Mouse (Mus musculus): ENCODE results near the gene Eef2. TPM values are rescaled to one million over a fixed set of nuclear protein-coding genes. Genes with fewer than 3 reads are reported as not detected.
"Not testable (repeated sequence)": the region's sequence is repeated elsewhere in the genome, so short reads cannot be mapped to it uniquely, and the experiment has no call there.

Eef2 gene
- polyA plus RNA-seq, 1 experiment from 2014 or later = 652 TPM

GRCm38 (mm10) chr10:81201807-81202758 lies 25.7 kb downstream of the Eef2 start, which contains the start of gene Nmrk2:
Gene Nmrk2 (minus strand): TSS chr10:81202051.
- ATAC-seq = no peak
- no peaks in the 10 kb centered on the region for H3K4me1 ChIP-seq (replicated peaks; ENCODE audit: control insufficient read depth, insufficient read depth, low read length)
- peaks cover 9% of the 10 kb centered on the region for H3K36me3 ChIP-seq (ENCODE audit: control insufficient read depth, insufficient read depth)
- no peaks in the 10 kb centered on the region for H3K9me3 ChIP-seq (ENCODE audit: control insufficient read depth, low read length)
- no peak within 1 kb of the TSS for H3K9ac ChIP-seq (replicated peaks; ENCODE audit: low read depth, low read length)
- H3K4me2 ChIP-seq (ENCODE audit: low read length) = no peak within 1 kb of the TSS
- H3K4me3 ChIP-seq (replicated peaks; ENCODE audit: low read length) = no peak within 1 kb of the TSS
- 0 out of 2 replicates have a peak, but pooled peaks cover 3% of the 10 kb centered on the region for H3K27me3 ChIP-seq (replicated peaks; ENCODE audit: control insufficient read depth, insufficient read depth, low read length)
- 60% methylated on average over 13 of the region's 13 CpGs for WGBS
- no peak within 1 kb of the TSS for H3K27ac ChIP-seq (ENCODE audit: low read length)

DNA sequence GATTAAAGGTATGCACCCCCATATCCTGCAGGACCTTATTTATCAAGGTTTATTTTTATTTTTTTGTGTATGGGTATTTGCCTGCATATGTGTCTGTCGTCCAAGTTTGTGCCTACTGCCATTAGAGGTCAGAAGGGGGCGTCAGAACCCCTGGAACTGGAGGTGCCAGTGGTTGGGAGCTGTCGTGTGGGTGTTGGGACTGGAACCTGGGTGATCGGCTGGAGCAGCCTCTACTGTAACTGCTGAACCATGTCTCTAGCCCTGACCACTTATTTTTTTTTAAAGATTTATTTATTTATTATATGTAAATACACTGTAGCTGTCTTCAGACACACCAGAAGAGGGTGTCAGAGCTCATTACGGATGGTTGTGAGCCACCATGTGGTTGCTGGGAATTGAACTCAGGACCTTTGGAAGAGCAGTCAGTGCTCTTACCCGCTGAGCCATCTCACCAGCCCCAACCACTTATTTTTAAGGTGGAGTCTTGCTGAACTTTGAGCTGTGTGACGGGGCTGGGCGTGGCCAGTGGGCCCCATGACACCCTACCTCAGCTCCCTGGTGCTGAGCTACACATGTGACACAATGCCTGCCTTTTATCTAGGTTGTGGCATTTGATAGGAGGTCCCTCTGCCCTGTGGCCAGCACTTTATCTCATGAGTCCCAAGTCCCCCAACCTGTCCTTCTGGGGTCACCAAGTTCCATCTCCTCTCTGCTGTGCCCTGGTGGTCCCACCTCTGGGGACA lies 26.7 kb downstream of the Eef2 start:
- no peaks in the 10 kb centered on the region for H3K4me1 ChIP-seq (replicated peaks; ENCODE audit: control insufficient read depth, insufficient read depth, low read length)
- H3K4me2 ChIP-seq (ENCODE audit: low read length) = no peak overlapping the region
- H3K36me3 ChIP-seq (ENCODE audit: control insufficient read depth, insufficient read depth) = peaks cover 17% of the 10 kb centered on the region
- H3K9ac ChIP-seq (replicated peaks; ENCODE audit: low read depth, low read length) = no peak overlapping the region
- H3K4me3 ChIP-seq (replicated peaks; ENCODE audit: low read length) = no peak overlapping the region
- H3K27ac ChIP-seq (ENCODE audit: low read length) = no peak overlapping the region
- 63% methylated on average over 8 of the region's 8 CpGs for WGBS
- no peak for ATAC-seq
- no peaks in the 10 kb centered on the region for H3K27me3 ChIP-seq (replicated peaks; ENCODE audit: control insufficient read depth, insufficient read depth, low read length)
- H3K9me3 ChIP-seq (ENCODE audit: control insufficient read depth, low read length) = no peaks in the 10 kb centered on the region

GRCm38 (mm10) chr10:81204137-81204536 lies 27.7 kb downstream of the Eef2 start:
- Histone ChIP-seq H3K4me2 (ENCODE audit: low read length) (no peak overlapping the region), H3K4me3 (replicated peaks; ENCODE audit: low read length) (no peak overlapping the region), H3K36me3 (ENCODE audit: control insufficient read depth, insufficient read depth) (peaks cover 17% of the 10 kb centered on the region), H3K4me1 (replicated peaks; ENCODE audit: control insufficient read depth, insufficient read depth, low read length) (no peaks in the 10 kb centered on the region), H3K27ac (ENCODE audit: low read length) (0 out of 2 replicates have a peak overlapping the region, but pooled peaks have one; percentile 26), H3K9me3 (ENCODE audit: control insufficient read depth, low read length) (no peaks in the 10 kb centered on the region), H3K9ac (replicated peaks; ENCODE audit: low read depth, low read length) (no peak overlapping the region), H3K27me3 (replicated peaks; ENCODE audit: control insufficient read depth, insufficient read depth, low read length) (no peaks in the 10 kb centered on the region)
- WGBS = 66% methylated on average over 4 of the region's 4 CpGs
- ATAC-seq = peak; percentile 22; the same call in 1 of the 2 replicates

DNA sequence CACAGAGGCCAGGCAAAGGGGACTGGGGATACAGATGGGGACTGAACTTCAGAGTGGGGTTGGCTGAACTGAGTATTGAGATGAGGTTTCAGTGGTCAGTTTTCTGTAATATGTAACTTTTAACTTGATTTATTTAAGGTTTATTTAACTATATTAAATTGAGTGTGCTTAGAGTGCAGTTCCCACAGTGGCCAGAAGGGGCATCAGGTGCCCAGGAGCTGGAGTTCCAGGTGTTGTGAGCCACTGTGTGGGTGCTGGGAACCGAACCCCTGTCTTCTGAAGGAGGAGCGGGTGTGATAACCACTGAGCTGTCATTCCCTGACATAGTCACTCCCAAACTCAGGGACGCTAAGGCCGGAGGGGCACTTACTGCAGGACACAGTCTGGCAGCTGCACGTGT lies 33.7 kb downstream of the Eef2 start:
- H3K27me3 ChIP-seq (replicated peaks; ENCODE audit: control insufficient read depth, insufficient read depth, low read length) = no peaks in the 10 kb centered on the region
- no peak overlapping the region for H3K27ac ChIP-seq (ENCODE audit: low read length)
- no peak overlapping the region for H3K4me2 ChIP-seq (ENCODE audit: low read length)
- no peak overlapping the region for H3K9ac ChIP-seq (replicated peaks; ENCODE audit: low read depth, low read length)
- no peak for ATAC-seq
- peaks cover 8% of the 10 kb centered on the region; the same call in 1 of the 2 replicates for H3K9me3 ChIP-seq (ENCODE audit: control insufficient read depth, low read length)
- no peak overlapping the region for H3K4me3 ChIP-seq (replicated peaks; ENCODE audit: low read length)
- 98% methylated on average over 5 of the region's 5 CpGs for WGBS
- peaks cover 71% of the 10 kb centered on the region for H3K36me3 ChIP-seq (ENCODE audit: control insufficient read depth, insufficient read depth)
- no peaks in the 10 kb centered on the region for H3K4me1 ChIP-seq (replicated peaks; ENCODE audit: control insufficient read depth, insufficient read depth, low read length)

GRCm38 (mm10) chr10:81216260-81216659 lies 39.8 kb downstream of the Eef2 start:
- Histone ChIP-seq H3K36me3 (ENCODE audit: control insufficient read depth, insufficient read depth) (peaks cover 47% of the 10 kb centered on the region), H3K9ac (replicated peaks; ENCODE audit: low read depth, low read length) (no peak overlapping the region), H3K27me3 (replicated peaks; ENCODE audit: control insufficient read depth, insufficient read depth, low read length) (no peaks in the 10 kb centered on the region), H3K4me1 (replicated peaks; ENCODE audit: control insufficient read depth, insufficient read depth, low read length) (no peaks in the 10 kb centered on the region), H3K27ac (ENCODE audit: low read length) (no peak overlapping the region), H3K9me3 (ENCODE audit: control insufficient read depth, low read length) (peaks cover 5% of the 10 kb centered on the region; the same call in 1 of the 2 replicates), H3K4me3 (replicated peaks; ENCODE audit: low read length) (no peak overlapping the region), H3K4me2 (ENCODE audit: low read length) (no peak overlapping the region)
- 88% methylated on average over 6 of the region's 6 CpGs for WGBS
- no peak for ATAC-seq

DNA sequence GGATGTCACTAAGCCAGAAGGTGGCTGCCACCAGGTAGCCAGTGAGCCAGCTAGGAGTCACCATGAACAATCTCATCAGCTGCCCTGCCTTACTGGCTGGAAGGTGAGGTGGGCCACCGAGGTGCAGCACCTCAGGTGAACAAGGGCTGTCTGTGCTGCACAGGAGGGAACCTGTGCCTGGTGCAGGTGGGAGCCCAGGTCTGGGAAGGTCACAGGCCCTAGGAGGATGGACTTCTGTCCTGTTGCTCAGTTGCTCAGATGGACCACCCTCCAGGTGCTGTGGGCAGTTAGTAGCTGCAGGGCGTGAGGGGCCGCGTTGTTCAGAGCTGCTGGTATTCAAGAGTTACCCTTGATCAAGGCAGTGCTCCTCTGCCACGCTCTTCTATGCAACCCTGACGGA lies 40.4 kb downstream of the Eef2 start:
- Histone ChIP-seq H3K4me2 (ENCODE audit: low read length) (no peak overlapping the region), H3K27me3 (replicated peaks; ENCODE audit: control insufficient read depth, insufficient read depth, low read length) (no peaks in the 10 kb centered on the region), H3K4me3 (replicated peaks; ENCODE audit: low read length) (no peak overlapping the region), H3K9ac (replicated peaks; ENCODE audit: low read depth, low read length) (no peak overlapping the region), H3K36me3 (ENCODE audit: control insufficient read depth, insufficient read depth) (peaks cover 43% of the 10 kb centered on the region), H3K27ac (ENCODE audit: low read length) (no peak overlapping the region), H3K4me1 (replicated peaks; ENCODE audit: control insufficient read depth, insufficient read depth, low read length) (no peaks in the 10 kb centered on the region), H3K9me3 (ENCODE audit: control insufficient read depth, low read length) (peaks cover 5% of the 10 kb centered on the region; the same call in 1 of the 2 replicates)
- WGBS = 91% methylated on average over 6 of the region's 6 CpGs
- no peak for ATAC-seq

DNA sequence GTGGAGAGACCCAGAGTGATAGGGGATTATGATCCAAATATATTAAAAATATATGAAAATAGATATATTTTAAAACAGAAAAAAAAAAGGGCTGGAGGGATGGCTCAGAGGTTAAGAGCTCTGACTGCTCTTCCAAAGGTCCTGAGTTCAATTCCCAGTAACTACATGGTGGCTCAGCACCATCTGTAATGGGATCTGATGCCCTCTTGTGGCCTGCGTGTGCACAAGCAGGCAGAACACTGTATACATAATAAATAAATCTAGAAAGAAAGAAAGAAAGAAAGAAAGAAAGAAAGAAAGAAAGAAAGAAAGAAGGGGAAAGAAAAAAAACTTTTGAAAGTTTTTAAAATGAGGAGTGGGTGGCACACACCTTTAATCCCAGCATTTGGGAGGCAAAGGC lies 40.8 kb downstream of the Eef2 start:
- not testable (repeated sequence) for ATAC-seq
- H3K36me3 ChIP-seq (ENCODE audit: control insufficient read depth, insufficient read depth) = peaks cover 38% of the 10 kb centered on the region
- WGBS = 29% methylated on average over 1 of the region's 1 CpGs

GRCm38 (mm10) chr10:81217964-81218363 lies 41.5 kb downstream of the Eef2 start:
- ATAC-seq = peak; percentile 22; the same call in 1 of the 2 replicates

More for the DNA sequence above, 40.8 kb downstream of the Eef2 start:
- not testable (repeated sequence) for H3K4me3 ChIP-seq (replicated peaks; ENCODE audit: low read length); H3K4me2 ChIP-seq (ENCODE audit: low read length); H3K4me1 ChIP-seq (replicated peaks; ENCODE audit: control insufficient read depth, insufficient read depth, low read length); H3K9ac ChIP-seq (replicated peaks; ENCODE audit: low read depth, low read length); H3K27me3 ChIP-seq (replicated peaks; ENCODE audit: control insufficient read depth, insufficient read depth, low read length); H3K9me3 ChIP-seq (ENCODE audit: control insufficient read depth, low read length); H3K27ac ChIP-seq (ENCODE audit: low read length)

DNA sequence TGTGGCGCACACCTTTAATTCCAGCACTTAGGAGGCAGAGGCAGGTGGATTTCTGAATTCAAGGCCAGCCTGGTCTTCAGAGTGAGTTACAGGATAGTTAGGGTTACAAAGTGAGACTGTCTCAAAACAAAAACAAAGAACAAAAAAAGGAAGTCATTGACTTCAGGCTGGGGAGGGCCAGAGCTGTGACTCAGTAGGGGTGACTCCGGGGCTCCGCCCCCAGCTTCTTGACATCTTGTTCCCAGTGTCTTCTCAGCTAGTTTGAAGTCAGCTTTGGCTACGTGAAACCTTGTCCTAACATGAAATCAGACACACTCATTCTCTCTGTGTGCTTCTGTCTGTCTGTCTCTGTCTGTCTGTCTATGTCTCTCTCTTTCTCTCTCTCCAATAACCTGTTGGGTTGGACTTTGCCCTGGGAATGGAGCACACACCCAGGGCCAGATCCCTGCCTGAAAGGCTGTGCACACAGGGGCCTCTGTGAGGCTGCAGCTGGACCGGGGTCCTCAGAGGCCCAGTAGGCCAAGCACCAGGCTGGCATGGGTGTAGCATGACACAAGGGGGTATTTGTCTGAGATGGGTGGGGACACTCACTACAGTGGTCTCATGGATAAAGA lies 45.1 kb downstream of the Eef2 start:
- H3K4me2 ChIP-seq (ENCODE audit: low read length) = no peak overlapping the region
- no peak overlapping the region for H3K4me3 ChIP-seq (replicated peaks; ENCODE audit: low read length)
- no peaks in the 10 kb centered on the region for H3K4me1 ChIP-seq (replicated peaks; ENCODE audit: control insufficient read depth, insufficient read depth, low read length)
- 92% methylated on average over 5 of the region's 5 CpGs for WGBS
- no peak overlapping the region for H3K27ac ChIP-seq (ENCODE audit: low read length)
- H3K27me3 ChIP-seq (replicated peaks; ENCODE audit: control insufficient read depth, insufficient read depth, low read length) = no peaks in the 10 kb centered on the region
- H3K9me3 ChIP-seq (ENCODE audit: control insufficient read depth, low read length) = no peaks in the 10 kb centered on the region
- H3K9ac ChIP-seq (replicated peaks; ENCODE audit: low read depth, low read length) = no peak overlapping the region
- no peak for ATAC-seq
- peaks cover 8% of the 10 kb centered on the region for H3K36me3 ChIP-seq (ENCODE audit: control insufficient read depth, insufficient read depth)

More at GRCm38 (mm10) chr10:81217964-81218363, 41.5 kb downstream of the Eef2 start:
- no peak overlapping the region for H3K4me3 ChIP-seq (replicated peaks; ENCODE audit: low read length)
- H3K4me1 ChIP-seq (replicated peaks; ENCODE audit: control insufficient read depth, insufficient read depth, low read length) = no peaks in the 10 kb centered on the region
- no peaks in the 10 kb centered on the region for H3K27me3 ChIP-seq (replicated peaks; ENCODE audit: control insufficient read depth, insufficient read depth, low read length)
- H3K4me2 ChIP-seq (ENCODE audit: low read length) = no peak overlapping the region
- H3K9me3 ChIP-seq (ENCODE audit: control insufficient read depth, low read length) = no peaks in the 10 kb centered on the region
- no peak overlapping the region for H3K9ac ChIP-seq (replicated peaks; ENCODE audit: low read depth, low read length)
- 41% methylated on average over 7 of the region's 7 CpGs for WGBS
- peaks cover 31% of the 10 kb centered on the region for H3K36me3 ChIP-seq (ENCODE audit: control insufficient read depth, insufficient read depth)
- H3K27ac ChIP-seq (ENCODE audit: low read length) = no peak overlapping the region
